Mouse (Mus musculus) layer of hippocampus, adult 18-20 months (tissue): ENCODE data around the gene Icos. TPM values are rescaled to one million over a fixed set of nuclear protein-coding genes. Genes with fewer than 3 reads are reported as not detected.

Experiments
- DNase-seq, 2 experiments: peaks; one replicate each; pipeline ENCODE4 v3.0.0; 2022; ENCODE audit warnings: low spot score in 2 of 2
- total RNA-seq, 2 experiments: library from RNA; stranded (reverse); gene quantifications; 2 replicates each; pipeline ENCODE4 v1.2.3; 2021

The Icos gene
- total RNA-seq, 2 experiments from 2014 or later: not detected

DNA sequence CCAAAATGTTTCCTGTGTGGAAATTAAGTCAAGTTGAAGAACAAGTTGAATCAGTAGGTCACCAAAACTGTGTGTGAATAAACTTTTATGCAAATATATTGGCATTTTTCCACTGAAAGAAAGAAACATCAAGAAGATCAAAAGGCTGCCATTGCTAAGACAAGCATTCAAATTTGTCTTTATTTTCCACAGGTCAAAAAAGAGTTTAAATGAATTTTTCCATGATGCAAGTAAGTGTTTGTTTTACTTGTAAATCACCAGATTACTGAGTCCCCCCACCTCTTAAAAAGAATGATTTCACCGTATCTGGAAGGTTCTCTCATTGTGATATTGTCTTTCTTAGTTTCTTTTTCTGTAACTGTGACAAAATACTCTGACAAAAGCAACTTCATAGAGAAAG, 57.5 kb downstream of the Icos start:
- no peak for DNase-seq

GRCm38 (mm10) chr1:61038223-61038622, 60.5 kb downstream of the Icos start:
- DNase-seq: peak in 1 of 2 experiments; percentile 12

DNA sequence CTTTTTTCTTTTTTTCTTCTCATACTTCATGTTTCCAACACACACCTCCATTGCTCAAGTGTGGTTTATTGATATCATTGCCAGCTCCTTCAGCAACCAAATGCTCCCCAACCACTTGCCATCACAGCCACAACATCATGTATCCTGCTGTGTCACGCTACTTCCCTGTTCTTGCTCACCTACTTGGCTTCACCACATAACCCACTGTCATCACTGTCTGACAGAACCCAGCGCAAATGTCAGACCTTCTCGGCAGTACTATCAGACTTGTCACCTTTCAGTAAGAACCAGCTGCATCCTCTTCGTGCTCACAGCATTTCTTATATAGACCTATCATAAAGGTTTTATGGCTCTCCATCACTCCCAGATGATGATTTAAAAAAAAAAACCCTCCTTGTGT, 61.6 kb downstream of the Icos start:
- no peak for DNase-seq

DNA sequence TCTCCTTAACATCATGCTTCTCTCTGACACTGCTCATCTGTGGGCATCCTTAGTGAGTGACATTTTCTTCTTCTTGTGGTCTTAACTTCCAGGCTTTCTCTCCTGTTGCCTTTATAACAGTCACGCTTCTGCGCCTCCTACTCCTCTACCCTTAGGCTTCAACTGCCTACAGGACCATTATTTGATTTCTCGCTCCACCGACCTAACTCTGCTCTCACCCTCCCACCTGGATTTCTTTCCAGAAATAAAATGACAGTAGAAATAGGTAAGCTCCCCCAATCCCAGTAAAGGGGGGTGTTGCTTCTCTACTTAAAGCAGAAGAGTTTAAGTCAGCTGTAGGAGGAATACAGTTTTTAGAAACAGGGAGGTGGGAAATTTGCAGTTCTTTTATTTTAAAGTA, 62.7 kb downstream of the Icos start:
- DNase-seq: no peak

GRCm38 (mm10) chr1:61042842-61043241, 65.1 kb downstream of the Icos start:
- peak in 1 of 2 experiments; percentile 7 for DNase-seq

GRCm38 (mm10) chr1:61046055-61046705, 68.5 kb downstream of the Icos start:
- no peak for DNase-seq

GRCm38 (mm10) chr1:61047336-61047735, 69.6 kb downstream of the Icos start:
- no peak for DNase-seq

Other genes with a start within 250 kb of the Icos start
- not detected for gene Ctla4, start 90.9 kb upstream of the Icos start, total RNA-seq